Mouse (Mus musculus): ENCODE measurements around the gene Anp32b. TPM values are rescaled to one million over a fixed set of nuclear protein-coding genes. Genes with fewer than 3 reads are reported as not detected.

The Anp32b gene
- polyA plus RNA-seq, 1 experiment from 2014 or later: 362 TPM

DNA sequence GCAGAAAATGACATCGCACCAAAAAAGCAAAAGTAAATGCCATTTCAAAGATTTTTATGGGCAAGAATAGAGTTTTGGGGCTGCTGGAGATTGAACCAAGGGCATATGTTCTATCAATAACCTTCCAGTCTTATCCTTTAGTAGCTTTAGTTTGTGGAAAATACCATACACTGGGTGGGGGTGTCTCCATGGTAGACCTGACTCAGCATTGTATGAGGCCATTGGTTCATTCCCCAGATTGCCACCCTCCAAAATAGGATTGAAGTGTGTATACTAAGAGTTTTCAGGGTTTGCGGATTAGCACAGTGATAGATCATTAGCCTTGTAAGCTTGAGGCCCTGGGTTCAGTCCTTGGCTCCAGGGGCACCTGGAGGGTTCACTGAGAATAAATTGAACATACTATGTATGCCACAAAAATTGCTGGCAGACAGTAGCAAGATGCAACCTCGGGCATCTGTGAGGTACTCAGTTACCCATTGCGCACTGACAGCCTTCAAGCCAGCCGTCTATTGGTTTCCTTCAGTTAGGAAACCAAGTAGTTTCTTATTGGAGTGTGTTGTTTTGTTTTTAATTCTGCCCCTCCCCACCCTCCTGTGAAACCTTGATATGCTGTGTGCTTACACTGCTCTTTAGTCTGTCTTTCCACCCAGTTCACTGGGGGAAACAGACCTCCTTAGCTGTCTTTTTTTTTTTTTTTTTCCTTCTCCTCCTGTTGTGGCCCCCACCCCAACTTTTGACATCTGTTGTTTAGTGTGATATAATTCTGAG lies 3.6 kb downstream of the Anp32b start:
- H3K4me2 ChIP-seq: peak overlapping the region; percentile 5; the same call in 1 of the 2 replicates
- peaks cover 8% of the 10 kb centered on the region; the same call in 1 of the 2 replicates for H3K36me3 ChIP-seq
- no peak overlapping the region for H3K9ac ChIP-seq (replicated peaks)
- WGBS: 77% methylated on average over 5 of the region's 5 CpGs
- ATAC-seq (ENCODE audit: insufficient number of reproducible peaks, insufficient read depth, low FRiP score, low TSS enrichment, low read depth): no peak
- H3K4me1 ChIP-seq (replicated peaks): peaks cover 36% of the 10 kb centered on the region
- H3K9me3 ChIP-seq: no peaks in the 10 kb centered on the region
- H3K27ac ChIP-seq: no peak overlapping the region
- no peak overlapping the region for H3K4me3 ChIP-seq (replicated peaks)
- no peaks in the 10 kb centered on the region for H3K27me3 ChIP-seq

DNA sequence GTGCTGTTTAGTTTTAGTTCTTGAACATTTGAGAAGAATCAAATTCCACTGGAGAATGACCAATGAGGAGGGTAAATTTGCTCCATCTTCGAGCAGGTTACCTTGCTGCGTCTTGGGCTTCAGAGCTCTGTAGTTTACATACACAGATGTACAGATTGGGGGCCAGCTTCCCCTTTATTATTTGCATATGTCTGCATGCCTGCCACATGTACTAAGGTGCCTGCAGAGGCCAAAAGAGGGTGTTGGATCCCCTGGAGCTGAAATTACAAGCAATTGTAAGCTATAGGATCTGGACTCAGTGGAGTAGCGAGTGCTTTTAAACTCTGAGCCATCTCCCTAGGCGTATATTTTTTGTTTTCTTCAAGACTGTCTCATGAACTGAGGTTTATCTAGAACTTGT lies 6.1 kb downstream of the Anp32b start:
- WGBS: 77% methylated on average over 4 of the region's 4 CpGs
- no peak overlapping the region for H3K4me3 ChIP-seq (replicated peaks)
- no peak overlapping the region for H3K4me2 ChIP-seq
- no peaks in the 10 kb centered on the region for H3K9me3 ChIP-seq
- H3K36me3 ChIP-seq: peaks cover 30% of the 10 kb centered on the region
- no peak overlapping the region for H3K9ac ChIP-seq (replicated peaks)
- no peaks in the 10 kb centered on the region for H3K27me3 ChIP-seq
- peaks cover 38% of the 10 kb centered on the region for H3K4me1 ChIP-seq (replicated peaks)
- no peak overlapping the region for H3K27ac ChIP-seq
- no peak for ATAC-seq (ENCODE audit: insufficient number of reproducible peaks, insufficient read depth, low FRiP score, low TSS enrichment, low read depth)

DNA sequence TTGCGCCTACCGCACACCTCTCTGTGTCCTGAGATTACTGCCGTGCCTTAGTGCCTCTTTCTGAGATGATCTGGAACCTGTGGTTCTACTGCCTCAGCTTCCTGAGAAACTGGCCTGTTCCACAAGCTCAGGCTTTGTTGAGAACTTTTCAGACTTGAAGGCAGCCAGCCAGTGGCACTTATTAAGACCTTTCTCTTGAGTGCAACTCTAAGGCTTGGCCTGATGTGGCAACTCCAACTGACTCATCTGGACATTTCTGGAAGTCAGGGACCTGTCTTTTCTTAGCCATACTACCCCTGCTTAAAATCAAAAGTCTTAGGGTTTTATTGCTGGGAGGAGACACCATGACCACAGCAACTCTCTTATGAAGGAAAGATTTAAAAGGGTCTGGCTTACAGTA lies 6.5 kb downstream of the Anp32b start:
- no peak overlapping the region for H3K4me2 ChIP-seq
- no peaks in the 10 kb centered on the region for H3K27me3 ChIP-seq
- no peak overlapping the region for H3K27ac ChIP-seq
- H3K4me1 ChIP-seq (replicated peaks): peaks cover 38% of the 10 kb centered on the region
- no peak overlapping the region for H3K4me3 ChIP-seq (replicated peaks)
- peaks cover 34% of the 10 kb centered on the region for H3K36me3 ChIP-seq
- 94% methylated on average over 3 of the region's 3 CpGs for WGBS
- no peaks in the 10 kb centered on the region for H3K9me3 ChIP-seq
- H3K9ac ChIP-seq (replicated peaks): no peak overlapping the region
- no peak for ATAC-seq (ENCODE audit: insufficient number of reproducible peaks, insufficient read depth, low FRiP score, low TSS enrichment, low read depth)

- no peak for ATAC-seq (ENCODE audit: insufficient number of reproducible peaks, insufficient read depth, low FRiP score, low TSS enrichment, low read depth)
- Histone ChIP-seq H3K27ac (no peak overlapping the region), H3K9ac (replicated peaks) (no peak overlapping the region), H3K9me3 (no peaks in the 10 kb centered on the region), H3K4me1 (replicated peaks) (peaks cover 30% of the 10 kb centered on the region), H3K27me3 (no peaks in the 10 kb centered on the region), H3K36me3 (peaks cover 46% of the 10 kb centered on the region), H3K4me2 (no peak overlapping the region), H3K4me3 (replicated peaks) (no peak overlapping the region)
- 88% methylated on average over 2 of the region's 2 CpGs for WGBS
These were observed 7.7 kb downstream of the Anp32b start for GRCm38 (mm10) chr4:46458411-46458810.

- WGBS: 80% methylated on average over 7 of the region's 7 CpGs
These were observed 12.6 kb downstream of the Anp32b start for GRCm38 (mm10) chr4:46463130-46463830.

GRCm38 (mm10) chr4:46465740-46466139 lies 15.0 kb downstream of the Anp32b start:
- Histone ChIP-seq H3K4me1 (replicated peaks) (no peaks in the 10 kb centered on the region), H3K4me2 (no peak overlapping the region), H3K9ac (replicated peaks) (no peak overlapping the region), H3K9me3 (no peaks in the 10 kb centered on the region), H3K4me3 (replicated peaks) (no peak overlapping the region), H3K27me3 (no peaks in the 10 kb centered on the region), H3K36me3 (peaks cover 99% of the 10 kb centered on the region), H3K27ac (no peak overlapping the region)
- ATAC-seq (ENCODE audit: insufficient number of reproducible peaks, insufficient read depth, low FRiP score, low TSS enrichment, low read depth): no peak
- WGBS: 93% methylated on average over 3 of the region's 3 CpGs

More at GRCm38 (mm10) chr4:46463130-46463830, 12.6 kb downstream of the Anp32b start:
- Histone ChIP-seq H3K9ac (replicated peaks) (no peak overlapping the region), H3K4me3 (replicated peaks) (no peak overlapping the region), H3K4me2 (no peak overlapping the region), H3K9me3 (no peaks in the 10 kb centered on the region), H3K27ac (no peak overlapping the region), H3K4me1 (replicated peaks) (0 out of 2 replicates have a peak, but pooled peaks cover 5% of the 10 kb centered on the region), H3K36me3 (peaks cover 86% of the 10 kb centered on the region), H3K27me3 (no peaks in the 10 kb centered on the region)
- ATAC-seq (ENCODE audit: insufficient number of reproducible peaks, insufficient read depth, low FRiP score, low TSS enrichment, low read depth): no peak; the same call in 1 of the 2 replicates

DNA sequence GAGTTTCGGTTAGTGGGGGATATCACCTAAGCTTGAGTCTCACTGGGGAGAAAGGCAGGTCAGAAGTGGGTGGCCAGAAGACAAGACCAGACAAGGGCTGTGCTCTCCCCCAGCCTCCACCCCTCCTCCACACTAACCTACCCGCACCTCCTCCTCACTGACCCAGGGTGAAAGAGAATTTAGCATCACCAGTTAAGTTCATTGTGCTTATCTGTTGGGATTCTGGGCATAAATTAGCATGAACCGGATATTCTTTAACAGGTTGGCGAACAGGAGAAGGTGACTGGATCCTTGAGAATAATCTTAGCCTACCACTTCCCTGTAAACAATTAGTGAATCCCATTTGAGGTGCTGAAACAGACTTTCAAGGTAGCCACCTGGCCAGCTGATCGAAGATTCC lies 24.4 kb downstream of the Anp32b start:
- H3K4me2 ChIP-seq: no peak overlapping the region
- ATAC-seq (ENCODE audit: insufficient number of reproducible peaks, insufficient read depth, low FRiP score, low TSS enrichment, low read depth): no peak
- H3K4me1 ChIP-seq (replicated peaks): no peaks in the 10 kb centered on the region
- H3K27me3 ChIP-seq: no peaks in the 10 kb centered on the region
- peaks cover 82% of the 10 kb centered on the region for H3K36me3 ChIP-seq
- no peak overlapping the region for H3K4me3 ChIP-seq (replicated peaks)
- no peak overlapping the region for H3K9ac ChIP-seq (replicated peaks)
- H3K27ac ChIP-seq: no peak overlapping the region
- no peaks in the 10 kb centered on the region for H3K9me3 ChIP-seq
- WGBS: 90% methylated on average over 5 of the region's 5 CpGs

DNA sequence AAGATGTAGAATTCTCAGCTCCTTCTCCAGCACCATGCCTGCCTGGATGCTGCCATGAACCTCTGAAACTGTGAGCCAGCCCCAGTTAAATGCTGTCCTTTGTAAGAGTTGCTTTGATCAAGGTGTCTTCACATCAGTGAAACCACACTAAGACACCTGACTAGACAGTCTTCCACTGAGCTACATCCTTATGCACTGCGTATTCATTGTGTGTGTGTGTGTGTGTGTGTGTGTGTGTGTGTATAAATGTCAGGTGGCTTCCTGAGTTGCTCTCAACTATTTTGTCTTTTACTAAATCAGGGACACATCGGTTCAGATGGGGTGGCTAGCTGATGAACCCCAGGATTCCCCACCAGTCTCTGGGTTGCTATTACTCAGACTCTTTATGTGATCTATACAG lies 28.4 kb downstream of the Anp32b start:
- Histone ChIP-seq H3K4me2 (no peak overlapping the region), H3K4me1 (replicated peaks) (no peaks in the 10 kb centered on the region), H3K4me3 (replicated peaks) (no peak overlapping the region), H3K27me3 (no peaks in the 10 kb centered on the region), H3K9ac (replicated peaks) (no peak overlapping the region), H3K36me3 (peaks cover 45% of the 10 kb centered on the region), H3K9me3 (no peaks in the 10 kb centered on the region), H3K27ac (no peak overlapping the region)
- no peak for ATAC-seq (ENCODE audit: insufficient number of reproducible peaks, insufficient read depth, low FRiP score, low TSS enrichment, low read depth)
- WGBS: 100% methylated on average over 2 of the region's 2 CpGs

GRCm38 (mm10) chr4:46485696-46486417 lies 35.2 kb downstream of the Anp32b start:
- Histone ChIP-seq H3K9ac (replicated peaks) (no peak overlapping the region), H3K4me2 (no peak overlapping the region), H3K27ac (no peak overlapping the region), H3K4me3 (replicated peaks) (no peak overlapping the region), H3K9me3 (no peaks in the 10 kb centered on the region), H3K4me1 (replicated peaks) (peaks cover 12% of the 10 kb centered on the region; the same call in 1 of the 2 replicates), H3K27me3 (no peaks in the 10 kb centered on the region), H3K36me3 (no peaks in the 10 kb centered on the region)
- no peak for ATAC-seq (ENCODE audit: insufficient number of reproducible peaks, insufficient read depth, low FRiP score, low TSS enrichment, low read depth)
- WGBS: 46% methylated on average over 14 of the region's 14 CpGs

DNA sequence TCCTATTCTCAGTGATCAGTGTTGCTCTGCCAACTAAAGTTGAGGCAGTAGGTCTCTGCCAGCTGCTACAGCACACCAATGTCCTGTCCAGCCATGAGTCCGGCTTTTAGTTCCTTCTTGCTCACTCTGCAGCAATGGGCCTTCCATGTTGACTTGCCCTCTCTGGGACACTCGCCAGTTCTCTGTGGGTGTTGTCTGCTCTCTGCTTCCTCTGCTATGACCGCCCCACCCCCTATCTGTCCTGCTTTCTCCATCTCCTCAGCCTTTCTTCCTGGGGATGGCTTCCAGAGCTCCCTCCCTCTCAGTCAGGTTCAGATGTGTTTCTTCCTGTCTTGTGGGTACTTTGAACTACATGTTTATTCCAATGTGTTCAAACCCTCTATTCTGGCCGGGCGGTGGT lies 36.6 kb downstream of the Anp32b start:
- Histone ChIP-seq H3K27me3 (no peaks in the 10 kb centered on the region), H3K4me1 (replicated peaks) (peaks cover 16% of the 10 kb centered on the region; the same call in 1 of the 2 replicates), H3K36me3 (peaks cover 4% of the 10 kb centered on the region; the same call in 1 of the 2 replicates), H3K27ac (no peak overlapping the region), H3K4me3 (replicated peaks) (no peak overlapping the region), H3K9ac (replicated peaks) (no peak overlapping the region), H3K9me3 (no peaks in the 10 kb centered on the region), H3K4me2 (no peak overlapping the region)
- ATAC-seq (ENCODE audit: insufficient number of reproducible peaks, insufficient read depth, low FRiP score, low TSS enrichment, low read depth): no peak
- 94% methylated on average over 5 of the region's 5 CpGs for WGBS
